Mouse (Mus musculus): ENCODE measurements around the gene Fkbp5. TPM values are rescaled to one million over a fixed set of nuclear protein-coding genes. Genes with fewer than 3 reads are reported as not detected.

Fkbp5 gene
- polyA plus RNA-seq, 1 experiment from 2014 or later = 37.9 TPM

GRCm38 (mm10) chr17:28487584-28488257 lies 29.6 kb downstream of the Fkbp5 start:
- peaks cover 40% of the 10 kb centered on the region for H3K4me1 ChIP-seq (replicated peaks)

GRCm38 (mm10) chr17:28486720-28487119 lies 30.6 kb downstream of the Fkbp5 start:
- 0 out of 2 replicates have a peak, but pooled peaks cover 5% of the 10 kb centered on the region for H3K36me3 ChIP-seq
- 77% methylated on average over 6 of the region's 6 CpGs for WGBS
- H3K4me1 ChIP-seq (replicated peaks) = peaks cover 43% of the 10 kb centered on the region
- H3K4me3 ChIP-seq = peak overlapping the region; percentile 94; the same call in 1 of the 2 replicates
- DNase-seq (ENCODE audit: low spot score) = no peak
- H3K27ac ChIP-seq = peak overlapping the region; percentile 96
- no peaks in the 10 kb centered on the region for H3K9me3 ChIP-seq
- H3K27me3 ChIP-seq (ENCODE audit: insufficient read depth, poor library complexity, severe bottlenecking) = no peaks in the 10 kb centered on the region

More at GRCm38 (mm10) chr17:28487584-28488257, 29.6 kb downstream of the Fkbp5 start:
- Histone ChIP-seq H3K36me3 (no peaks in the 10 kb centered on the region), H3K27ac (no peak overlapping the region), H3K27me3 (ENCODE audit: insufficient read depth, poor library complexity, severe bottlenecking) (no peaks in the 10 kb centered on the region), H3K9me3 (no peaks in the 10 kb centered on the region), H3K4me3 (no peak overlapping the region)
- DNase-seq (ENCODE audit: low spot score) = no peak
- WGBS = 94% methylated on average over 18 of the region's 18 CpGs

GRCm38 (mm10) chr17:28485977-28486400 lies 31.3 kb downstream of the Fkbp5 start:
- 3% methylated on average over 58 of the region's 58 CpGs for WGBS
- Histone ChIP-seq H3K36me3 (peaks cover 10% of the 10 kb centered on the region; the same call in 1 of the 2 replicates), H3K27ac (peak overlapping the region; percentile 96), H3K4me1 (replicated peaks) (peaks cover 36% of the 10 kb centered on the region), H3K9me3 (no peaks in the 10 kb centered on the region), H3K27me3 (ENCODE audit: insufficient read depth, poor library complexity, severe bottlenecking) (no peaks in the 10 kb centered on the region), H3K4me3 (peak overlapping the region; percentile 94)
- DNase-seq (ENCODE audit: low spot score) = peak; percentile 99

DNA sequence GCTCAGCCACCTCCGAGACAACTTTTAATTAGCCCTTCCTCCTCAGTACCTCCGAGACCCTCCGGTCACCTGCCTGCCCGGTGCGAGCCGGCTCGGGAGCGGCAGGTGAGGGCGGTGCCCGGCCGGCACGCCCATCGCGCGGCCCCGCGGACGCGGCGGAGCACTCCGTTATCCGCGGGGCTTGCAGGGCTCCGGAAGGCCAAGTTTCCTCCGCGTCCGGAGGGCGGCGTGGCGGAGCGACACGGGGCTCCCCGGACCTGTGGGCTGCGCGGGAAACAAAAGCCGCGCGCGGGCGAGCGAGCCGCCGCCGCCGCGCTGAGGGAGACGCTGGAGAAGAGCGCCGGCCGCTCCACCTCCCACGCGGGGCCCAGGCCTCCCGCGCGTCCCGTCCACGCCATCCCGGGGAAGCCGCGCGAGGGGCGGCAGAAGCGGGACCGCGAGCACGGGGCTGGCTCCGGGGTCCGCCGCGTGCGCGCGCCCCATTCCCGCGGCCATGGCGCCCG lies 31.8 kb downstream of the Fkbp5 start:
- peak; percentile 66 for DNase-seq (ENCODE audit: low spot score)
- Histone ChIP-seq H3K4me1 (replicated peaks) (peaks cover 35% of the 10 kb centered on the region), H3K4me3 (peak overlapping the region; percentile 94), H3K27me3 (ENCODE audit: insufficient read depth, poor library complexity, severe bottlenecking) (no peaks in the 10 kb centered on the region), H3K27ac (peak overlapping the region; percentile 96), H3K36me3 (peaks cover 15% of the 10 kb centered on the region; the same call in 1 of the 2 replicates), H3K9me3 (no peaks in the 10 kb centered on the region)
- WGBS = under 1% methylated on average over 77 of the region's 77 CpGs

DNA sequence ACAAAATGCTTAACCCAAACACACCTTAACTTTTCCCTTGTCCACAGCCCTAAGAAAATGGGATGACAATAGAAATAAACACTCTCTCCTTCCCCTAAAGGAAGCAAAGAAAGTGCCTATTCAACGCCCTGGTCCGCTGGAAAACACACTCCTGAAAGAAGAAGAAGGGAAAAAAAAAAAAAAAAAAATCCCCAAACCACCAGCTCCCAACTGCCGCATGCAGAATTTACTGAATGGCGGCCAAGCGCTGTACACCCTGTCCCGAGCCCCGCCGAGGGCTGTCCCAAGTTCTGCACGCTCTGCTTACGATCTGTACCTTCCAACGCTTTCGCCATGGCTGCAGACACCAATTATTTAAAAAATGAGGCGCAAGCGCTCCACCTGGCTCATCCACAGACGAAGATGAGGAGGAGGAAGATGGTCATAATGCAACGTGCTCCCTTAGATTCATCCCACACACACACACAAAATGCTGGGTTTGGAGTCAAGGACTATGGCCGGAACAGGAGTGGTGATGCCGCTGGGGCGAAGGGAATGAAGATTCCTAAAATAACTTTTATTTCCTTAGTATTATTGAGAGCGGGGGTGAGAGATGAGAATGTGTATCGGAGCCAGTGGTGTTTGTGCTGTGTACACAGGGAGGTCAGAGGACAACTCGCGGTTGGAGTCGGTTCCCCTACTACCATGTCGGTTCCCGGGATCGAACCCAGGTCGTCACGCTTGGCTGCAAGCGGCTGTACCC lies 32.5 kb downstream of the Fkbp5 start:
- 8% methylated on average over 30 of the region's 30 CpGs for WGBS
- Histone ChIP-seq H3K4me1 (replicated peaks) (peaks cover 35% of the 10 kb centered on the region), H3K9me3 (no peaks in the 10 kb centered on the region), H3K27me3 (ENCODE audit: insufficient read depth, poor library complexity, severe bottlenecking) (no peaks in the 10 kb centered on the region), H3K36me3 (peaks cover 19% of the 10 kb centered on the region; the same call in 1 of the 2 replicates), H3K4me3 (peak overlapping the region; percentile 94), H3K27ac (peak overlapping the region; percentile 96)
- peak; percentile 54 for DNase-seq (ENCODE audit: low spot score)

DNA sequence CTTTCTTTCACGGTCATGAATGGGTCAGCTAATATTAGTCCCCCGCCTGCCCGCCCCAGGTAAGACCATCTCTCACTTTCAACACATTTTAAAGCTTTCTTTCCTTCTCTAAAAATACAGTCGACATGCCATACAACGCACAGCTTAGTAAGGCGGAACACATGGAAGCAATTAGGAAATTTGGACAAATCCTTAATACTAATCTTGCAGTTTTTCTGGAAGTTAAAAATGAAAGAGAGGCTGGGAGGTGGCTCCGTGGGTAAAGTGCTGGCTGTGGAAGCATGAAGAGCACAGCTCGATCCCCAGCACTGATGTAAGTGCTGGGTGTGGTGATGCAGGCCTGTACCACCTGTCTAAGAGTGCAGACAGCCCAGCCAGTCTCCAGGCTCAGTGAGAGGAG lies 39.9 kb downstream of the Fkbp5 start:
- 88% methylated on average over 8 of the region's 8 CpGs for WGBS
- H3K27ac ChIP-seq = no peak overlapping the region
- H3K9me3 ChIP-seq = no peaks in the 10 kb centered on the region
- H3K4me3 ChIP-seq = no peak overlapping the region
- H3K27me3 ChIP-seq (ENCODE audit: insufficient read depth, poor library complexity, severe bottlenecking) = no peaks in the 10 kb centered on the region
- peaks cover 18% of the 10 kb centered on the region; the same call in 1 of the 2 replicates for H3K36me3 ChIP-seq
- H3K4me1 ChIP-seq (replicated peaks) = peaks cover 5% of the 10 kb centered on the region
- DNase-seq (ENCODE audit: low spot score) = no peak

GRCm38 (mm10) chr17:28476441-28476840 lies 40.9 kb downstream of the Fkbp5 start:
- no peak for DNase-seq (ENCODE audit: low spot score)
- Histone ChIP-seq H3K27ac (no peak overlapping the region), H3K27me3 (ENCODE audit: insufficient read depth, poor library complexity, severe bottlenecking) (no peaks in the 10 kb centered on the region)

GRCm38 (mm10) chr17:28475593-28476325 lies 41.6 kb downstream of the Fkbp5 start:
- Histone ChIP-seq H3K27ac (no peak overlapping the region), H3K36me3 (peaks cover 6% of the 10 kb centered on the region; the same call in 1 of the 2 replicates), H3K4me3 (no peak overlapping the region), H3K4me1 (replicated peaks) (peaks cover 18% of the 10 kb centered on the region), H3K9me3 (no peaks in the 10 kb centered on the region), H3K27me3 (ENCODE audit: insufficient read depth, poor library complexity, severe bottlenecking) (no peaks in the 10 kb centered on the region)
- DNase-seq (ENCODE audit: low spot score) = no peak
- WGBS = 80% methylated on average over 3 of the region's 3 CpGs

More at GRCm38 (mm10) chr17:28476441-28476840, 40.9 kb downstream of the Fkbp5 start:
- Histone ChIP-seq H3K4me3 (no peak overlapping the region), H3K4me1 (replicated peaks) (peaks cover 13% of the 10 kb centered on the region), H3K9me3 (no peaks in the 10 kb centered on the region), H3K36me3 (peaks cover 13% of the 10 kb centered on the region; the same call in 1 of the 2 replicates)

DNA sequence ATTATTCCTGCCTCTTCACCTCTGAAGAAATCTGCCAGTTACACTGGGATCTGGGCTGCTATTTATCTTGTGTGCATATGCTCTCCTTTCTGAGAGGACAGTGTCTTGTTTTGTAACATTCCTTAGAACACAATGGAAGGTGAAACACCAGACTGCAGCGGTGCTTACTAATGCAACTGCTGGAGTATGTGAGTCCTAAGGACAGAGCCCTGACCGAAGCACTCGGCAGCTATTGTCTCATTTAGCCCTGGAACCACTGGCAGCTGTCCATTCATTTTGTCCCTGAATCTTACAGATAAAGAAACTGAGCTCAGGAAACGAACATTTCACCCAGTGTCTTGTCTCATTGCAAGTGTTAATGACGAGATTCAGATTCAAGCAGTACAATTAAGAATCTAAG lies 44.6 kb downstream of the Fkbp5 start:
- Histone ChIP-seq H3K9me3 (no peaks in the 10 kb centered on the region), H3K27ac (0 out of 2 replicates have a peak overlapping the region, but pooled peaks have one; percentile 16), H3K36me3 (no peaks in the 10 kb centered on the region; the same call in 1 of the 2 replicates), H3K27me3 (ENCODE audit: insufficient read depth, poor library complexity, severe bottlenecking) (no peaks in the 10 kb centered on the region), H3K4me3 (no peak overlapping the region), H3K4me1 (replicated peaks) (peaks cover 33% of the 10 kb centered on the region)
- 71% methylated on average over 5 of the region's 5 CpGs for WGBS
- DNase-seq (ENCODE audit: low spot score) = no peak

- Histone ChIP-seq H3K36me3 (no peaks in the 10 kb centered on the region; the same call in 1 of the 2 replicates), H3K4me3 (no peak overlapping the region), H3K27me3 (ENCODE audit: insufficient read depth, poor library complexity, severe bottlenecking) (no peaks in the 10 kb centered on the region), H3K27ac (no peak overlapping the region), H3K9me3 (no peaks in the 10 kb centered on the region), H3K4me1 (replicated peaks) (peaks cover 33% of the 10 kb centered on the region)
- no peak for DNase-seq (ENCODE audit: low spot score)
- WGBS = 78% methylated on average over 6 of the region's 6 CpGs
Measured at GRCm38 (mm10) chr17:28470876-28471275, 46.5 kb downstream of the Fkbp5 start.

DNA sequence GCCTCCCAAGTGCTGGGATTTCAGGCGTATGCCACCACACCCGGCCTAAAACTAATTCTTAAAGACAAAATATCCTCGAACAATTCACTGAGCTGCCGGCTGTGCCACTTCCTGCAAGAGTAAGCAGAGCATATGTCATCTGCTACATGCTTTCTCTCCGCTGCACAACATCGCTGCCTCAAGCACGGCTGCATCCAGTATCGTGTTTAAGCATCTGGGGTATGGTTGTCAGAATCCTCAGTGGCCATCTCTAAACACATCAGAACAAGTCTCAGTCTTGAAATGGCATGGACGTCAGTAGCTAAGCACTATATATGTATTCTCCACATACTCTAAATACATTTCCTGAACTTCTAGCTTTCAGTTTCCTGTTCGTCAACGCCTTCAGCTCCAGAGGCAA lies 49.6 kb downstream of the Fkbp5 start:
- no peaks in the 10 kb centered on the region for H3K27me3 ChIP-seq (ENCODE audit: insufficient read depth, poor library complexity, severe bottlenecking)
- H3K27ac ChIP-seq = no peak overlapping the region
- 86% methylated on average over 11 of the region's 11 CpGs for WGBS
- no peaks in the 10 kb centered on the region for H3K9me3 ChIP-seq
- H3K4me3 ChIP-seq = no peak overlapping the region
- H3K36me3 ChIP-seq = no peaks in the 10 kb centered on the region; the same call in 1 of the 2 replicates
- H3K4me1 ChIP-seq (replicated peaks) = peaks cover 33% of the 10 kb centered on the region
- DNase-seq (ENCODE audit: low spot score) = no peak

DNA sequence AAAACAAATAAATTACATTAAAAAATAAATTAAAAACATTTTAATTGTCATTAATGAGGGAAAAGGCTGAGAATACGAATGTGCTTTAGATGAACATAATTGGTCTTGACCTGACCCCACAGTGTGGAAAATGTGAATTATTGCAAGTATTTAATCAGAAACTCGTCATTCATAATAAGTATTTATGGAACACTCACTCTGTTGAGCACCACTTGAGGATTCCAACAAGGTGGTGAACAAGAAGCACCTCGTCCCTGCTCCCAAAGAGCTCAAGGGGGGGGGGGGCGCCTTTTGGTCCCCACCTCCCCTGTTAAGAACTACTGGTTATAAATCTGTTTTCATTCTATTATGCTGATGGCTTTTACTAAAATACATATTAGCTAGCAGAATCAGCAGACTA lies 51.4 kb downstream of the Fkbp5 start:
- Histone ChIP-seq H3K4me3 (no peak overlapping the region), H3K27me3 (ENCODE audit: insufficient read depth, poor library complexity, severe bottlenecking) (no peaks in the 10 kb centered on the region), H3K36me3 (no peaks in the 10 kb centered on the region), H3K27ac (no peak overlapping the region), H3K9me3 (no peaks in the 10 kb centered on the region), H3K4me1 (replicated peaks) (peaks cover 17% of the 10 kb centered on the region)
- no peak for DNase-seq (ENCODE audit: low spot score)
- 93% methylated on average over 4 of the region's 4 CpGs for WGBS

Data from hindbrain, embryonic 10.5 days (tissue).